Comparison of ENCODE assay signal across 8 mouse cellular contexts in genomic region chr17:15787036-15787435, GRCm38 (mm10). TPM values are rescaled to one million over a fixed set of nuclear protein-coding genes. Genes with fewer than 3 reads are reported as not detected.
DNase-seq lines count a peak whose midpoint lies in the region; ATAC-seq and TF ChIP-seq lines count a peak whose summit lies in the region.

No protein-coding gene starts in this region.

- TF ChIP-seq CTCF in forebrain, postnatal 0 days (IDR thresholded peaks at IDR 0.05; ENCODE audit: low read depth), result peak; percentile 68

- no peaks in the 10 kb centered on the region for H3K27me3 ChIP-seq in midbrain, embryonic 11.5 days (ENCODE audit: control insufficient read depth, insufficient read depth, low read length)
- no peaks in the 10 kb centered on the region for H3K27me3 ChIP-seq in midbrain, embryonic 13.5 days
- H3K27me3 ChIP-seq in forebrain, postnatal 0 days (ENCODE audit: insufficient read depth, low read length), result no peaks in the 10 kb centered on the region

- H3K4me2 ChIP-seq in midbrain, embryonic 11.5 days, result no peak overlapping the region
- no peak overlapping the region for H3K4me2 ChIP-seq in midbrain, embryonic 13.5 days (replicated peaks)
- no peak overlapping the region for H3K4me2 ChIP-seq in forebrain, postnatal 0 days (ENCODE audit: low read depth)

- no peak for ATAC-seq in midbrain, embryonic 11.5 days (ENCODE audit: low FRiP score)
- ATAC-seq in midbrain, embryonic 13.5 days, result no peak
- ATAC-seq in forebrain, postnatal 0 days, result peak; percentile 64; the same call in 1 of the 2 replicates
- no peak for ATAC-seq in frontal cortex, adult (ENCODE audit: low TSS enrichment)

- DNase-seq in heart, adult 11 months, result peak; percentile 43
- DNase-seq in heart, postnatal 25 days (ENCODE audit: low spot score), result no peak
- DNase-seq in midbrain, embryonic 11.5 days (ENCODE audit: low spot score, missing footprints), result peak; percentile 89
- DNase-seq in MN1 (ENCODE audit: low spot score), result peak; percentile 18
- DNase-seq in forebrain, postnatal 0 days, result peak; percentile 69
- peak; percentile 10 for DNase-seq in thymus, postnatal 25 days

- H3K36me3 ChIP-seq in midbrain, embryonic 11.5 days (ENCODE audit: control insufficient read depth, insufficient read depth, low read length), result no peaks in the 10 kb centered on the region
- H3K36me3 ChIP-seq in midbrain, embryonic 13.5 days, result no peaks in the 10 kb centered on the region
- no peaks in the 10 kb centered on the region for H3K36me3 ChIP-seq in forebrain, postnatal 0 days (ENCODE audit: insufficient read depth)

- no peak overlapping the region for H3K9ac ChIP-seq in midbrain, embryonic 11.5 days (ENCODE audit: low read length)
- no peak overlapping the region for H3K9ac ChIP-seq in midbrain, embryonic 13.5 days (replicated peaks)
- H3K9ac ChIP-seq in forebrain, postnatal 0 days, result no peak overlapping the region

- H3K9me3 ChIP-seq in midbrain, embryonic 11.5 days (ENCODE audit: control insufficient read depth, low read length), result no peaks in the 10 kb centered on the region
- H3K9me3 ChIP-seq in midbrain, embryonic 13.5 days, result no peaks in the 10 kb centered on the region
- no peaks in the 10 kb centered on the region for H3K9me3 ChIP-seq in forebrain, postnatal 0 days (ENCODE audit: low read length)

- H3K4me1 ChIP-seq in midbrain, embryonic 11.5 days (ENCODE audit: control insufficient read depth, insufficient read depth, low read length), result no peaks in the 10 kb centered on the region
- H3K4me1 ChIP-seq in midbrain, embryonic 13.5 days (replicated peaks), result no peaks in the 10 kb centered on the region
- H3K4me1 ChIP-seq in forebrain, postnatal 0 days (ENCODE audit: insufficient read depth), result no peaks in the 10 kb centered on the region

- WGBS in midbrain, embryonic 11.5 days, result 33% methylated on average over 3 of the region's 3 CpGs
- 33% methylated on average over 3 of the region's 3 CpGs for WGBS in midbrain, embryonic 13.5 days
- 32% methylated on average over 3 of the region's 3 CpGs for WGBS in forebrain, postnatal 0 days

- no peak overlapping the region for H3K4me3 ChIP-seq in midbrain, embryonic 11.5 days (ENCODE audit: low read depth, low read length)
- H3K4me3 ChIP-seq in midbrain, embryonic 13.5 days (replicated peaks), result no peak overlapping the region
- no peak overlapping the region for H3K4me3 ChIP-seq in forebrain, postnatal 0 days (ENCODE audit: low read depth, low read length)

- intact Hi-C loops in heart, postnatal 25 days (cut with DNase I), result loop anchor here (2.0 to 5.0 kb wide), 2 partner anchors 880 to 1114 kb away; no protein-coding TSS in a partner anchor

- no peak overlapping the region for H3K27ac ChIP-seq in midbrain, embryonic 11.5 days (ENCODE audit: low read depth, low read length)
- no peak overlapping the region for H3K27ac ChIP-seq in midbrain, embryonic 13.5 days
- no peak overlapping the region for H3K27ac ChIP-seq in forebrain, postnatal 0 days (ENCODE audit: low read depth, low read length)

RNA-seq across cellular contexts. Expression of gene Rgmb, which starts 43.8 kb away (rescaled TPM):
- total RNA-seq in heart, postnatal 25 days (2021), result 10 to 100 TPM; 21.4 to 30.0 TPM
- polyA plus RNA-seq in midbrain, embryonic 11.5 days (2014; fragmentation: Nextera tagmentation; extraction: Ambion mirVana), result 72.6 and 73.0 TPM in 2 replicates
- polyA plus RNA-seq in midbrain, embryonic 13.5 days (2015; fragmentation: Nextera tagmentation; extraction: Ambion mirVana), result 72.4 and 79.8 TPM in 2 replicates
- total RNA-seq in forebrain, postnatal 0 days (2014; rRNA removed), result 64.7 and 81.4 TPM in 2 replicates
- polyA plus RNA-seq in forebrain, postnatal 0 days (2015; fragmentation: Nextera tagmentation; extraction: Ambion mirVana), result 40.6 and 48.1 TPM in 2 replicates
